Mouse (Mus musculus) kidney, adult 8-10 months (tissue): ENCODE results near the gene Papolb.

ENCODE experiments used
- DNase-seq, 2 experiments: peaks; one replicate each; pipeline ENCODE4 v3.0.0; 2022

Papolb gene

GRCm38 (mm10) chr5:142512112-142512511 lies 17.8 kb downstream of the Papolb start:
- no peak for DNase-seq

DNA sequence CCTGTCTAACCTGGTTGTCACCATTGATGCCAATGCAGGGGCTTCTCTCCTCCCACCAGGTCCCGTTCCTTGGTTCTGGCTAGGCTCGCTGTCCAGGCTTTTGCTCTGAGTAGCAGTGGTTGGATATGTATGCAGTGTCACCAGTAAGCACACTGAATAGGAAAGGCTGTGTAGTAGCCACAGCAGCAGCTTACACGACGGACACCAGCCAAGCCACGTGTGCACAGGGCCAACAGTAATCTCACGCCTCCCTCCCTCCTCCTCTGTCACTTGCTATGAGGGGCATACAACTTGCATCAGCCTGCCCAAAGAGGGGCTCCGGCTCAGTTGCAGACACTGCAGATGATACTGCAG lies 19.8 kb downstream of the Papolb start:
- DNase-seq, result no peak

GRCm38 (mm10) chr5:142509141-142510060 lies 20.5 kb downstream of the Papolb start:
- no peak for DNase-seq

- DNase-seq, result no peak
Measured at GRCm38 (mm10) chr5:142505695-142506423, 24.0 kb downstream of the Papolb start.

DNA sequence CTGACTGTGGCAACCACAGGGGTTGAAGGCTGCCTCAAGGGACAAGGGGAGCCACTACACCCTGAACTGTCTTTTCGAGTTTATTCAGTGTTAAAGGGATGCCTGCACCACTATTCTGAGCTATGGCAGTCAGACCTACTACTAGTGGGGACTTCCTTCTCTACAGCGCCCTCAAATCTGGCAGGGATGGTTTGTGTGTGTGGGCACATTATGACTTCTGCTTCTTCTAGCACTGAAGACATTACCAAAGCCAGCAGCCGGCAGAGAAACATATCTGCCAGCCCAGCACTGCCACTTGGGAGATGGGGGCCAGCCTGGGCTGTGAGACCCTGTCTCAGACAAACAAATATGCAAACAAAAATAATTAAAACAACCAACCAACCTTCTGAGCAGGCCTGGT lies 25.7 kb downstream of the Papolb start:
- DNase-seq, result no peak

- DNase-seq, result peak; percentile 77 to 86
Measured at GRCm38 (mm10) chr5:142502414-142502813, 27.5 kb downstream of the Papolb start.

- DNase-seq, result no peak
Measured at GRCm38 (mm10) chr5:142500918-142501317, 29.0 kb downstream of the Papolb start.

GRCm38 (mm10) chr5:142498964-142499363 lies 30.9 kb downstream of the Papolb start:
- DNase-seq, result peak in 1 of 2 experiments; percentile 9

GRCm38 (mm10) chr5:142495321-142496096 lies 34.4 kb downstream of the Papolb start:
- no peak for DNase-seq

GRCm38 (mm10) chr5:142493307-142493706 lies 36.6 kb downstream of the Papolb start:
- DNase-seq, result no peak

DNA sequence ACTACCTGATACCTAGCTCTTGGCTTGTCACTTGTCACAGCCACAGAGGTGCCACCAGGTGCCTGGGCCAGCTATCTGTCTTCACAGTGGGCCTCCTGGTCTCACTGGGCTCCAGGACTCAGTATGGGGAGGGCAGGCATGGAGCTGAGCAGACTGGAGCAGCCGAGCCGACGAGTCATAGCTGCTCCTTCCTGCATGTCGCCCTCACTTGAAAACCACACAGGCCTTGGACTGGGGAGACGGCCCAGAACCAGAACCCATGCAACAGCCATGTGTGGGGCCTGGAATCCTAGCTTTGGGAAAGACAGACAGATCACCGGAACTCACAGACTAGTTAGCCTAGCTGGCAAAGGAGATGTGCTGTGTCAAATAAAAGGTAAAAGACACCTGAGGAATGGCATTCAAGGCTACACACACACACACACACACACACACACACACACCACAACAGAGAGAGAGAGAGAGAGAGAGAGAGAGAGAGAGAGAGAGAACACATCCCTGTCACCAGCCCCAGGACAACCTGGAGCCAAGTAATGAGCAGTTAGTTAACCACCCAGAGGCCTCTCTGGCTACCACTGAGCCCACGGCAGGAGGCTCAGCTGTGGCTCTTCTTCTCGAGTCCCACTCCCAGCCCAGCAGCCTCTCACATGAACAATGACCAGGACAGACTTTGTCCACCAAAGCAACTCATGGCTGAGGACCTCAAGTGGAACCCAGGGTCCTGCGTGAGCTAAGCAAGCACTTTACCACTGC lies 39.7 kb downstream of the Papolb start:
- DNase-seq, result no peak

GRCm38 (mm10) chr5:142486654-142487053 lies 43.2 kb downstream of the Papolb start:
- DNase-seq, result no peak

DNA sequence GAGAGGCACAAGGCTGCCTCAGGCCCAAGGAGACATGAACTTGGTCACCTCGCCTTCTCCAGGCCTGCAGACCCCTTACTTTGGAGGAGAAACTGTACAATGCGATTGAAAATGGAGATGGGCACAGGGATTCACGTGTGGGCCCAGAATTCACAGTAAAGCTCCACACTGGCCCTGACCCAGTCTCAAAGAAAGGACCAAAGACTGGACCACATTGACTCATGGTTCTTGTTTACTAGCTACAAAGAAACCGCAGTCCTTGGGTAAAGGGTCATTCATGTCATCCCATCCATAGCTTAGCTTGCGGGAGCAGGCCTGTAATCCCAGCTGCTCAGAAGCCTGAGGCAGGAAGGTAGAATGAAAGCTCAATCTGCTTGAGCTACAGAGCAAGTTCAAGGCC lies 46.3 kb downstream of the Papolb start:
- DNase-seq, result no peak

- DNase-seq, result no peak
Measured at GRCm38 (mm10) chr5:142482512-142482911, 47.4 kb downstream of the Papolb start.

- peak; percentile 45 to 79 for DNase-seq
Measured at GRCm38 (mm10) chr5:142478829-142479435, 50.9 kb downstream of the Papolb start.

DNA sequence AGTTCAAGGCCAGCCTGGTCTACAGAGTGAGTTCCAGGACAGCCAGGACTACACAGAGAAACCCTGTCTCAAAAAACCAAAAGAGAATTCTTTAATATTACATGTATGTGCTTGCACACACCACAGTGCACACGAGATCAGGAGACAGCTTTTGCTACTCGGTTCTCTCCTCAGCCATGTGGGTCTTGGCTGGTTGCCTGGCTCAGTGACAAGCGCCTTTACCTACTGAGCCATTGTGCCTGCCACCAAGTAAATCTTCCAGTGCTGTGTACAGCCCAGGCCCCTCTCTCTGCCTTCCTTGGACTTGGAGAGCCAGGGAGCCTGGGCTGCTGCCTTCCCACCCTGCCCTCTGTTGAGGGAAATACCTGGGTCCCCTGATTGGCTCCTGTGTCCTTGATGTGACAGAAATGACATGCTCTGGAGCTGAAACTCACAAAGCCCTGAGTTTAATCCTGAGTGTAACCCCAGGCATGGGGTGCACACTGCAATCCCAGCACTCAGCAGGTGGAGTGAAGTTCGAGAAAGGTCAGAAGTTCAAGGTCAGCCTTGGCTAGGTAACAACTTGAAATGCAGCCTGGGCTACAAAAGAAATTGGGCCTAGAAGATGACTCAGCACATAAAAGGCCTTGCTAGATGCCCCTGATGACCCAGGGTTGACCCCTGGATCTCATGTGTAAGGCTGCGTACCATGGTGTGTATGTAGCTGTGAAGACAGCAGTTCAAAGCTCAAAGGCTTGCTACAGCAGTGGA lies 51.8 kb downstream of the Papolb start:
- no peak for DNase-seq

DNA sequence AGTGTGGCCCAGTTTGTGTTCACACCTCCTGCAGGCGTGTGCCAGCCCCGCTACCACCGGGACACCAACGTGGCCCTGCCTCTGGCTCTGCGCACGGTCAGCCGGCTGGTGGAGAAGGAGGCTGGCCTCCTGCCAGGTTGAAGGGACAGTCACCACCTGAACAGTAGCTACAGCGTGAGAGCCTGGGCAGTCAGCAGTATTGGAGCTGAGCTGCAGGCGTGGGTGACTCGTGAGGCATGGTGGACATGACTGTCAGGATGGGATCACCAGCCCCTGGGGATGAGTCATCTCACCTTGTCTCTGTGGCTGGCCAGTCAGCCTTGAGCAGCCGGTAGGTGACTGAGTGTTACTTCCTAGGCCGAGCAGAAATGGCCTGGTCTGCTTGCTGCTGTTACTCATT lies 52.5 kb downstream of the Papolb start:
- DNase-seq, result no peak
